Mouse (Mus musculus) bone marrow, adult 2 months (tissue): ENCODE data around the gene Hyal3.

Experiments used
- CTCF ChIP-seq: fragments of 200-500 bp; IDR thresholded peaks from 2 replicates; pipeline ENCODE4 v1.5.1; 2011; ENCODE audit warnings: low read length, control low read depth; ENCODE audit not compliant: control insufficient read depth, insufficient read depth
- POLR2A ChIP-seq: fragments of 200-500 bp; IDR thresholded peaks from 2 replicates; pipeline ENCODE4 v1.6.1; 2011; ENCODE audit warnings: low read depth, mild to moderate bottlenecking, control low read depth, low read length, borderline replicate concordance; ENCODE audit not compliant: control insufficient read depth

- no peak for TF ChIP-seq POLR2A
- TF ChIP-seq CTCF, result no peak
Measured at GRCm38 (mm10) chr9:107598385-107598784, 17.8 kb downstream of the Hyal3 start.
